Mouse (Mus musculus) adrenal gland, adult 8-10 months (tissue): Measurements from ENCODE around the gene Qrfpr. TPM values are rescaled to one million over a fixed set of nuclear protein-coding genes. Genes with fewer than 3 reads are reported as not detected.
A peak's percentile ranks its signal among the peaks of the same experiment; 100 is the strongest.

Source experiments
- DNase-seq: peaks from one replicate; pipeline ENCODE4 v3.0.0; 2022
- total RNA-seq, 4 experiments: library from RNA; stranded (reverse); gene quantifications; 2 replicates each; pipeline ENCODE4 v1.2.4; 2022

Qrfpr gene
- total RNA-seq: not detected

DNA sequence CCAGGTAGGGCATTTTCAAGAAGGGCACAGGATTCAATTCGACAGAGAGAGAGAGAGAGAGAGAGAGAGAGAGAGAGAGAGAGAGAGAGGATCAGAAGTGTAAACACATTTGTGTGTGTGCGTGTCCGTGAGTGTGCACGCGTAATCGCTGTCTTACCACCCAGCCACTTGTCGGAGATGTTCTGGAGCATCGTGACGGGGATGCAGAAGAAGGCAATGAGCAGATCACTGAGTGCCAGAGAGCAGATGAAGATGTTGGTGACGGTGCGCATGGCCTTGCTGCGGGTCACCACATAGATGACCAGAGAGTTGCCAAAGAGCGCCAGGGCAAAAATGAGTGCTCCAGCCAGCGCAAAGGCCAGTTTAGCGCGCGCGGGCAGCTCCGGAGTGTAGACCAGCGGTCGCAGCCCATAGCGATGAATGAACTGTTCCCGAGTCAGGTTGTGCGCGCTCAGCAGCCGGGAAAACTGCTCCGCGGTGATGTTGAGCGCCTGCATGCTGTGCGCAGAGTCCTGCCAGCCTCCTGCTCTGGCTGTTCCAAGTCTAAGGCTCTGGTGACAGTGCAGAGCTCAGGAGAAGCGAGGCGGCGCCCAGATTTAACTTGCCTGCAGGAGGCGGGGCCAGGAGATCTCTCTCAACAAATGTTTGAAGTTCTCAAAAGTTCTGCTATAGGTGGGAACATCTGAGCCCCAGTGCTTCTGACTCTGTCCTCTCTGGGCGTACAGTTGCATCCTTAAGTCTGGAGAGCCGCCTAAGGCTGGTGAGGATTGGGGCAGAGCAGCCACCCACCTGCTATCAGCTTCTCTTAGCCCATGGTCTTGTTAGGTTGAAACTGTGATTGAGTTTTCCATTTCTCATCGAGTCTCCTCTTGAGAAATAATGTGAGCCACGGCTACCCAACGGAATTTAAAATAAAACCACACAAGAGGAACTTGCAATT is at the start of gene Qrfpr:
Gene Qrfpr (minus strand): TSS at position 571 of the 940 bp plus-strand sequence.
- no peak for DNase-seq

- no peak for DNase-seq
Observed at GRCm38 (mm10) chr3:36263873-36264272, 41.8 kb upstream of the Qrfpr start.

DNA sequence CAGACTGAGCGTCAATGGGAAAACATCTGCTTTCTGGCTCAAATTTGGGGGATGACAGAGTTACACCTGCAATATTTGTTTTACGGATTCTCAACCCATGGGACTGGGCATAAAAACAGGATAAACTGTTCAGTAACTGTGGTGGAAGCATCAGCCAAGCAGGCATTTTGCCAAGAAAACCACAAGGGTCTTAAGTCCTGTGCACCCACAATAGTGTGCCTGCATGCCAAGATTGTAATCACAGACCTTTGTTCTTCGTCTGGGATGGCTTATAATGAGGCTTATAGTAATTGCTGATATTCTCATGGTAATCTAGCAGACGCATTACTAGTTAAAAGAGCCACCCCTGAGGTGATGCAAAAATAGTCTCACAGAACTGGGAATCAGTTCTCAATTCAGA is 41.2 kb upstream of the Qrfpr start:
- DNase-seq: no peak

DNA sequence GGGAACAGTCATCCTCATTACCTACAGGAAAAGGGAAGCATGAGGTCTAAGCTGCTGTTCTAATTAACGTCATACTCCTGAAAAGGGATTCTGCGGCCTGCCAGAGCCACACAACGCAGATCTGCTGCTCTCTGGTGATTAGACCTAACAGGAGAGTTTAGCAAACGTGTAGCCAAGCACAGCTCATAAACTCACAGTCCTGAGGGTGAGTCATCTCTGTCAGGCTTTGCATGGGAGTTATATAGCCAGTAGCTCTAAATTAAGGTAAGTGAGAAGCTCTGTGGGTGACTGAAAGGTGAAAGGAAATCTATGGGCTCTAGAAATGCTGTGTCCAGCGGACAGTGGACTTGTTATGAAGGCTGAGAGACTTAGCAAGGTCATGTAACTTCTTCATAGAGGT is 28.5 kb upstream of the Qrfpr start:
- no peak for DNase-seq

GRCm38 (mm10) chr3:36248446-36248845 is 26.3 kb upstream of the Qrfpr start:
- no peak for DNase-seq

- DNase-seq: no peak
Observed at GRCm38 (mm10) chr3:36229941-36230340, 7.8 kb upstream of the Qrfpr start.

DNA sequence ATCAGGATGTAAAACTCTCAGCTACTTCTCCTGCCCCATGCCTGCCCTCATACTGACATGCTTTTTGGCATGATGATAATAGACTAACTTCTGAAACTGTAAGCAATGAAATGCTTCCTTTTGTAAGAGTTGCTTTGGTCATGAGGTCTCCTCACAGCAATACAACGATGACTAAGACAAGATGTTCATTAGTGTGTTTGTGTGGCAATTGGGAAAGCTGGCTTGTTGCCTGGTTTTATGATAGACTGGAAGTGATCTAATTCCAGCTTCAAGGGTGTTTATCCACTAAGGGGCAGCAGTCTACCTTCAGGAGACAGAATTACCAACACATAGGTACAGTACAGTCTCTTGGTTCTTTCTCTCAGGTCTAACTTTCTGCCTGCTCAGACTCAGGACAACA is 5.1 kb upstream of the Qrfpr start:
- no peak for DNase-seq

DNA sequence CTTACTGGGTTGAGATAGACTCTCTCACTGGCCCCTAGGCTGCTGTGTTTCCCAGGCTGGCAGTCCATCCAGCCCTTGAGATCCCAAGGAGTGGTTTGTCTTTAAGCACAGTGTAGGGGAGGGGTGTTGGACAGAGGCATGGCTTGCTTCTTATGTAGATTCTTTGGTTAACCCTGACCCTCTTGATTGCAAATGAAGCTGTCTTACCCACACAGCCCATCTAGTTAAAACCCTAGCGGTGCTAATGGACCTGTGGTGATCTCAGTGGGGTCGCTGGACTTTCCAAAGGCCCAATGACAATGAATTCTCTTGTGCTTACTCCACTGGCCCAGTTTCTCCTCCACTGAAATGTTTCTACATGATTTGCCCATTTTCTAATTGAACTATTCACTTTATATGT is 1.2 kb upstream of the Qrfpr start:
- DNase-seq: no peak

GRCm38 (mm10) chr3:36212758-36213157 is 9.4 kb downstream of the Qrfpr start:
- DNase-seq: no peak

- no peak for DNase-seq
Observed at GRCm38 (mm10) chr3:36210939-36211338, 11.2 kb downstream of the Qrfpr start.

DNA sequence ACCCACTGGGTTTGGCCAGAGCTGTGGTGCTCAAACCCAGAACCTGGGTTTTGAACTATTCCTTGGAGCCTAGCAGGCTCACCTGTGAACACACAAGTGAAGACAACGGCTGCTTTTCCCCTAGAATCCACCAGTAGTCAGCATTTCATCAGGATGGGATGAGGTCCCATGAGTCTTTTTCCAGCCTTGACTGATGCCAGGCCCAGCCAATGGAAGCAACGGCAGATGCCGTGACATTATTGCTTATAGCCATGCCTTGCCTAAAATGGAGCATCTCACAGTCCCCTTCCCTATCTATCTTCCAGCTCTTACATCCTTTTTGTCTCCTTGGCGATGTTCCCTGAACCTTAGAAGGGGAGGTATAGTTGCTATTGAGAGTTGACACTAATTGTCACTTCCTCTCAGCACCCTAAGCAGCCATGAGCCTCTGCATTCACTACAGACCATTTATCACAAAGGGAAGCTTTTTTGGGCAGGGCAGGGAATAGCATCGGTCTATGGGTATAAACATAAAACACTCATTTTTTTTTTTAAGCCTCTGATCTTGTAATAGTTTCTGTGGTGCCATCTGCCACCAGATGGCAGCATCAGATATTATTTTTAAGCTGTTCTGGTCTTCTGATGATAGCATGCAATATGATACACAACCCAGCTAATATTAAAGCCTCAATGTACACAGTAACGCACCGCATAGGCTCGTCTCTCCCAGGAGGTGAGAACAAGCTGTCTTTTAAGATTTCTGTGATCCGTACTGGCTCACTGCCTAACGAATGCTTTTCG is 12.1 kb downstream of the Qrfpr start:
- no peak for DNase-seq

GRCm38 (mm10) chr3:36207520-36208264 is 14.4 kb downstream of the Qrfpr start:
- no peak for DNase-seq

DNA sequence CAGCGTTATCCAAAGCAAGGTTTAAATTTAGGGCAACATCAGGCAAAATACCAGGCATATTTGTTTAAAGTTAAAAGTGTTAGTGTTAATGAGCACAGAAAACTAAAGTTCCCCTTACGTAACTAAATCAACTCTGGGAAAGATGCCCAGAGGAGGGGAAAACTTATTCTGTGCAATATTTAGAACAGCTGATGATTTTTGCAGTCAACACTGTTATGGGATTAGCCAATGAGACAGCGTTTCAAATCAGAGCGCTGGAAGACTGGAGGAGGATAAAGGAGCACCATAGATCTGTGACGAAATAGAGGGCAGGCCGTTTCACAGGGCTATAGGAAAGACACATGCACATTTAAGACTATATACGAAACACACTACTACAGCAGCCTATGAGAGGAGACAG is 19.2 kb downstream of the Qrfpr start:
- DNase-seq: no peak

DNA sequence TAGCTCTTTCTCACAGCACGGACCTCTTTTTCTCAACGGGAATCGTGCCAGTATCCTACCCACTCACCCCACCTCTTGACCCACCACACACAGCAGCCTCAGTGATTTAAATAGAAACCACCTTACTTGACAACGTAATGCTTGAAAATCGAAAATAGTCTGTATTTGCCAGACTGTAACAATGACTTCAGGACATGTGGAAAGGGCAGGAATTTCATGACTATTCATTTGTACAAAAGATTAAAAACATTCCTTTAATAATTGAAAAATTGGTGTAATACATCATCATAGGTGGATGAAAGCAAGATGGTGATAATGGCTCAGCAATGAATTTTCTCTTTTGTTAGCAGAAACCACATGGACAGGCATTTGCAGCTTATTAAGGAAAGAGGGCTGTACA is 21.0 kb downstream of the Qrfpr start:
- no peak for DNase-seq

GRCm38 (mm10) chr3:36189243-36189642 is 32.9 kb downstream of the Qrfpr start:
- DNase-seq: peak; percentile 58

DNA sequence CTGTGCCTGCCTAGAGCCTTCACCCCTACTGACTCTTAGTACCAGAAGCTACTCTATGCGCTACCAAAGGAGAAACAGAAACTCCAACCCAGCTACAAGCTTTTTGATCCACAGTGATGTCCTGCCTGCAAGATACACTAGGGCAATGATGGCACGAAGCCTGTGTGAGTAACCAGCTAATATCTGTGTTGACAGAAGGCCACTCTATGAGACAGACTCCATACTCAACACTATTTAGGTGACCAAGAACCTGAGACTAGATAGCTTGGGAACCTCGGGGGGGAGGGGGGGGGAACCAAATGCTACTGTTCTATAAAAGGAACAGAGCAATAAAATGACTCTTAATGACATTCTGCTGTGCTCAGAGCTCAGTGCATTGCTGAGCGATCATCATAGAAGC is 35.6 kb downstream of the Qrfpr start:
- no peak for DNase-seq

DNA sequence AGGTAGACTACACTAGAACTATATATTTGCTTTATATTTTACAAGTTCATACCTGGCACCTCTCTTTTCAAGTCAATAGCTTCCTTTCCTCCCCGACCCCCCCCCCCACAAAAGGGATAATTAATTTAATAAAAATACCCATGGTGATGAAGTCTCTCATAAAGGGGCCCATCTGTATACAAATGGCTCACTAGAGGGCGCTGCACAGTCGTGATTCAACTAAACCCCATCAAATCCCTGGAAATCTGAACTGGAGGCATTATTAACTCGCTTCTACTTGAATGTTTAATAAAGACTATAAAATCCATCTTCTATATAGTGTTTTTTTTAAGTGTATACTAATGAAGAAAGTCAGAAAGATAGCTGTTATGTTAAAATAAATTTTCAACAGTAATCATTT is 40.6 kb downstream of the Qrfpr start:
- no peak for DNase-seq

GRCm38 (mm10) chr3:36173761-36174160 is 48.4 kb downstream of the Qrfpr start:
- peak; percentile 40 for DNase-seq

DNA sequence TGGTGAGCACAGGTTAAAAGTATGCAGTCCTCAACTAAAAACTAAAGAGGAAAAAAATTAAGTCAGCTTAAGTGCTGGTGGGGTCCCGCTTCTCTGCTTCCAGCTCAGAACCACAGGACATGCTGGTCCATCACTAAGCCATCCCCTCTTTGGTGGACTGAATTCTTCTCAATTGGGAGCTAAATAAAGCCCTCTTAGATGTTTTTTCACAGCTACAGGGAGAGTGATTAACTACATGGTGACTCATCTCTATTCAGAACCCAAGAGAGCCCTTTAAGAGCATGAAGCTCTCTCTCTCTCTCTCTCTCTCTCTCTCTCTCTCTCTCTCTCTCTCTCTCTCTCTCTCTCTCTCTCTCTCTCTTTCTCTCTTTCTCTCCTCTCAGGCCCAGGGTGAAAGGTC is 50.8 kb downstream of the Qrfpr start:
- no peak for DNase-seq

GRCm38 (mm10) chr3:36170670-36171210 is 51.4 kb downstream of the Qrfpr start:
- no peak for DNase-seq

- no peak for DNase-seq
Observed at GRCm38 (mm10) chr3:36155268-36155667, 66.8 kb downstream of the Qrfpr start.

DNA sequence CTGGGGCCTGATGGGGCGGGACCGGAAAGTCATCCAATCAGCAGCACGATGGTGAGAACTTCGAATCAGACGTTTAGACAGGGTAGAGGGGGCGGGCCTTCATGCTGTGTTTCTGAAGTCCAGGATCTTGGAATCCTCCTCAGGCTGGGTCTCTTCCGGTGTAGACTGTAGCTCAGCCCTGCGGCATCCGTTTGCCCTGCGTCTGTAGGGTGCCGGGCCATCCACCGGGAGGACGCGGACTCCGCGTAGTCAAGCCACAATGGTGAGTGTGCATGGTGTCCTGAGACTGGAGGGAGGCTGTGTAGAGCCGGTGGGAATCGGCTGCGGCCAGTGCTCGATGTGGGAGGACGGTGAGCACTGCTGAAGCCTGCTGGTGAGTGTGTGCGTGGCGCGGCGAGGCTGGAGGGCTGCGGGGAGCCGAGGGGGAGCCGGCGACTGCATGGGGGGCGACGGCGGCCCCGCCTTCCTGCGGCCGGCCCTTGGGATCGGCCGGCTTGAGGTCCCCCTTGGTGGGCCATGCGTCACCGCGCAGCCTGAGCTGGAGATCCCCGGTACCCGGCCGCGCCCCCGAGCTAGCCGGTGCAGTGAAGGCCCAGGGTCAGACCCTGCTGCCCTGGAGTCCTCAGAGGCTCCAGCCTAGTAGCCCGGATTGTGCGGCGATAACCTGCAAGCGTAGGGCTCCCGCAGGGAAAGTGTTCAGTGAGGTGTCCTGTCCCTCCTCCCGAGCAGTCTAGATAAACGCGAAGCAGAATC is 71.0 kb downstream of the Qrfpr start, which contains the start of gene D3Ertd254e:
Gene D3Ertd254e (plus strand): TSS at position 84 of the 753 bp plus-strand sequence.
- peak; percentile 91 for DNase-seq
